Mouse (Mus musculus) layer of hippocampus, adult 11-12 months (tissue): ENCODE measurements around the gene Ror2.

Experiments
- DNase-seq: peaks from one replicate; pipeline ENCODE4 v3.0.0; 2022; ENCODE audit warnings: low spot score

The Ror2 gene

DNA sequence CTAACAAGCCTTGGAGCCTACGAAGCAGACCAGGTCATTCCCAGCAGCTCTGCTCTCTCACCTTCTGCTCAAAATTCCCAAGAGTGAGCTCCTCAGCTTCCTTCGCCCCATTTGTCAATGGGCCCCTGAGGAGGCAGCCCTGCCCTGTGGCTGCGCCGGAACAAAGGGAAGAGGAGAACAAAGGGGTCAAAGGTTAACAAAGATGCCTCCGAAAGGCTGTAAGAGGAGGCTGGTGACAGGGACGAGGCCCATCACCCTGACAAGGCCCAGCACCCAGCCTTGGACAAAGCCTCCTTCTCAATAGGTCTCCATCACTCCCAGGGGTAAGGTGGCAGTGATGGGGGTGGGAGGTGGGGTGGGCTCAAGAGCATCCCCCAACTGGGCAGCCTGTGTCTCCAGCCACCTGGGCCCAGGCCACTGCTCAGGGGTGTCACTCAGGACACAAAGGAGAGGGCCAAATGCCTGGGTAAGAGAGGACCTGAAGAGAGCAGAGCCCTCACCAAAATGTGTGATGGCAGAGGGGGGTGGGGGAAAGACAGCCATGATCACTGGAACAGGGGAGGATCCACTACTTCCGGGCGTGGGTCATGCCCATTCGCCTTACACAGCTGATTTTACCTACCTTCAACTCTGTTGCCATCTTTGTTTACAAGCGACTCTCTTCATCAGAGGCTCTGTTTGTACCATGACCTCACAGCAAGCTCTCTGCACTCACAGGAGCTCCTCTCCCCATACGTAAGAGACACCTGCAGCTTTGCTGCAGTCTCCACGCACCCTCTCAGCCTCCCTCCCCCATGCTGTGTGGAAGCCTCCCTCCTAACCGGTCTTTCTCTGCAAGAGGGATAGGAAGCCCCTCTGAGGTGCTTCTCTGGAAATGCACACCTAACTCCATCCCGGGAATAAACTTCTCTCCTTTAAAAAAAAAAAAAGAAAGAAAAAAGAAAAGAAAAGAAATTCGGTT lies 51.8 kb downstream of the Ror2 start:
- no peak for DNase-seq

DNA sequence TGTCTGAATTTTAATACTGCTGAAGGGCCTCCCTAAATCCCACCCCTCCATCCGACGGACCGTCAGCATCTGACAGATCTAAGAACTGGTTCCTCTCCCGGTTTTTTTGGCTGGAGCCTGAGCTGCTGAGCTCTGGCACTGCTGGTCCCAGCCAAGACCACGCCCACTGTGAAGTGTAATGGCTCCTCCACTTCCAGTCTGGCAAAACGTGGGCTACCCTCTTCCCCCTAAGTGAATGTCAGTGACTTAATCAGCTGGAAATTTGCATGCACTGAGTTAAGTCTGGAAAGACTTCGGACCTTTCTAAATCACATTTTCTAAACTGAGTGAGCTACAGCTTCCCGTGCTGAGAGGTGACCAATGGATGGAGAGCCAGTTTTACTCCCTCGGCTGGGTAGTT lies 52.5 kb downstream of the Ror2 start:
- DNase-seq = no peak

DNA sequence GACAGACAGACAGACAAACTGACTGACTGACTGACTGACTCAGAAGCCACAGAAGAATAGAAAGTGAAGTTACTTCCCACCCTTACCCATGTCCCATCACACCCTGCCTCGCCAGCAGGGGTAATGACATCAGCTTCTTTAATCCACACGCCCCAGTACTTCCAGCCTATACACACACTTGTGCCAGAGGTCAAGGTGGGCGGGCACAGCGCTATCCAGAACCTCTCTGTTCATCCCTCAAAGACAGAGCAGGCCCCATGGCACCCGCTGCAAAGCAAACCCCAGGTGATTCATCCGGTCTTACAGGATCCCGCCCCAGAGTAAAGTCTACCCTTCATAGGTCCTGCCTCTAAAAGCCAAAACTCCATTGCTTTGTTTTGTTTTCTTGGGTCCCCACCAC lies 53.5 kb downstream of the Ror2 start:
- DNase-seq = no peak

DNA sequence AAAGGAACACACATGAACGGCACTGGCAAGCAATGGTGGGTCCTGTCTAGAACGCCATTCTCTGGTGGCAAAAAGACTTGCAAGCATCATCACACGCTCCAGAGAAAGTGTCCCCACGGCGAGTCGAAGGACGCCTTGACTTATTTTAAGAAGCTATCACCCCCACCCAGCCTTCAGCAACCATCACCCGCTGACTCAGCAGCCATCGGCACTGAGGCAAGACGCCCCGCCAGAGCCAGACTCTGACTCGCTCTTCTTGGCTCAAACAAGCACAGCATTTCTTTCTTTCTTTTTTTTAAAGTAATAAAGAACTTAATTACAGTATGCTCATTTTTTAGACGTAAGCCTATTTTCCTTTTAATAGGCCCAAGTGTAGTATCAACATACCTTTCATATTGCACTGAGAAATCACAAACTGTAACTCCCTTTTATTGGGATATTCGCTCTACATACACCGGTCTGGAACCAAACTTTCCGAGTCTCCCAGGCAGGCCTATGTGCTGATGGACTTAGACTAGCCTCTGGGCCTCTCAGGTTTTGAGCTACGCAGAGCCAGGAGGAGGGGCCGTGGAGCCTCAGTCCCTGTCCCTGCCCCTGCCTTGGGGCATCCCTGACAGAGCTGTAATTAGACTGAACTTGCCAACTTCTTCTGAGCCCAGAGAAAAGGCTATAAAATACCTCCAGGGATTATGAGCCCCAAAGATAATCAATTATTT lies 55.3 kb downstream of the Ror2 start:
- DNase-seq = no peak

DNA sequence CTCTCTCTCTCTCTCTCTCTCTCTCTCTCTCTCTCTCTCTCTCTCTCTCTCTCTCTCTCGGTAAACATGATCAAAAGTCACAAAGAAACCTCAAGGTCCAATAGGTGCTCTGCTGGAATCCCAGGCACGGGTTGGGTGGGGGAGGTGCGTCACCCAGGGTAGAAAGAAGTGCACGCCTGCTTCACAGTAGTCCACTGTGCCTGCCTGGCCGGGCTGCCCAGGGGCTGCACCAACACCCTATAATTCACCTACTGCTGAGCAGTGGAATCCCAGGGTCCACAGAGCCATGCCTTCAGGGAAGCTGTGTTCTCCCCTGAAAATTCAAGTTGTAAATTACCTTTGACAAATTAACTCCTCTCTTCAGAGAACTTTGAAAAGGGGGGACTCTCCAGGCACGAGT lies 58.9 kb downstream of the Ror2 start:
- DNase-seq = no peak

DNA sequence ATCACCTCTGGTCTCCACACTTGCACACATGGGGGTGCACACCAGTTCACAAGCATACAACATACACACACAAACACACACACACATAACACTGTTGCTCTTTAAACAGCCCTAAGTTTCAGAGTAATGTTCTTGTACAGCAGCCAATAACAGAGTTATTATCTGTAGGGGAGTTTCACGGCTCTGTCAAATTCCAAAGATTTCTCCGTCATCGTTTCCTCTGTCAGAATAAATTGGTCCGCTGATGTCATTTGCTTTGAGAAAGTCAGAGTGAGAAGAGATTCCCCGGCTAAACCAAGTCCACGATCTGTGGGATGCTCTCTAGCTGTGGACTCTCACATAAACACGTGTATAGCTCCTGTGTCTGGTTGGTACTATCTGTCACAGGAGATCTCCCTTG lies 59.5 kb downstream of the Ror2 start:
- no peak for DNase-seq

DNA sequence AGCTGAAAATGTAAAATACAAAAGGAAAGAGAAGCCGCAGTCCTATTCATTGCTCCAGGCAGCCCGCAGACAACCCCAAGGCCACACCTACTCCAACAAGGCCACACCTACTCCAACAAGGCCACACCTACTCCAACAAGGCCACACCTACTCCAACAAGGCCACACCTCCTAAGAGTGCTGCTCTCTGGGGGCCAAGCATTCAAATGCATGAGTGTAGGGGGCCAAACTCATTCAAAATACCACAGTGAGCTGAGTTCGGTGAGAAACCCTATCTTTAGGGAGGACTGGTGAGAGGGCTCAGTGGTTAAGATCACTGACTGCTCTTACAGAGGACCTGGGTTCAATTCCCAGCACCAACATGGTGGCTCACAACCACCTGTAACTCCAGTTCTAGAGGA lies 60.0 kb downstream of the Ror2 start:
- no peak for DNase-seq

DNA sequence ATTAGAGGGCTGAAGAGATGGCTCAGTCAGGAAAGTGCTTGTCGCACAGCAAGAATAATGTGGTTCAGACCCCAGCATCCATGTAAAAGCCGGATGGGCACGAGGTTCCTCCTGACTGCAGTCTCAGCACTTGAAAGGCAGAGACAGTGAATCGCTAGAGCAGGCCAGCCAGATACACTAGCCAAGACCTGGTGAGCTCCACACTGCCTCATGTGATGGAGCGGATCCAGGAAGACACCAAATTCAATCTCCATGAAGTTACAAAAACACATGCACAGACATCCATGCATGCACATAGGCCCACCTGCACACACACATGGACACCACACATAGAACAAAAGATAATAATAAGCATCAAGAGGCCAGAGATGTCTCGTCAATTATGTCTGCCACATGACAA lies 64.7 kb downstream of the Ror2 start:
- DNase-seq = no peak

DNA sequence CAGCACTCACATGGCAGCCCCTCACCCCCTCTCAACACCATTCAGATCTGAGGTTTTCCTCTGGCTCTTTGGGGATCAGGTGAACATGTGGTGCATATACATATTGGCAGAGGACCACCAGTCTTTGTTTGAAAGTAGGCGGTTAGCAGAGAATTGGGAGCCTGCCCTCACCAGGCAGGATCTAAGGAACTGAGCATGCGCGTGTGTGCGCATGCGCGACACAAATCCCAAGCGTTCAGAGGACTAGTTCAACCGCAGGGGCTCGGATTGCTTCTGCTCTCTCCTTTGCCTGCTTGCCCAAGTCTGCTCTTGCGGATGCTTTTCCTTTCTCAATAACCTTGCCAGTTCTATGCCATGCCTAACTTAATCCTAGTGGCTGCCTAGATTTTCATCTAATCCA lies 66.0 kb downstream of the Ror2 start:
- DNase-seq = no peak

DNA sequence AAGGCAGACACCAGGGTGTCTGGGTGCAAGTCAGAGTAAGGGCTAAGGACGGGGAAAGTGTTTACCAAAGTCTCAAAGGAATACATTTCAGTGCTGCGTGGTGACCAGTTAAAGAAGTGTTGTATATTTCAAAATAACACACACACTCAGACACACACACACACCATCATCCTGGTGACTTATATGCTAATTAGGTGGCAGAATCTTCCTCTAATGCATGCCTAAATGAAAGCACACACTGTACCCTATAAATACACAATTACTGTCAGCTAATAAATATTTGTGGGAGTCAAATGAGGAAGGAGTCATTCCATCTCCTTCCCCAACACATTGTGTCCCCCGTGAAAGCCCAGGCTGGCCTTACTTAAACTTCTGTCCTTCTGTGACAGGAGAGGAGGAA lies 66.5 kb downstream of the Ror2 start:
- DNase-seq = no peak

DNA sequence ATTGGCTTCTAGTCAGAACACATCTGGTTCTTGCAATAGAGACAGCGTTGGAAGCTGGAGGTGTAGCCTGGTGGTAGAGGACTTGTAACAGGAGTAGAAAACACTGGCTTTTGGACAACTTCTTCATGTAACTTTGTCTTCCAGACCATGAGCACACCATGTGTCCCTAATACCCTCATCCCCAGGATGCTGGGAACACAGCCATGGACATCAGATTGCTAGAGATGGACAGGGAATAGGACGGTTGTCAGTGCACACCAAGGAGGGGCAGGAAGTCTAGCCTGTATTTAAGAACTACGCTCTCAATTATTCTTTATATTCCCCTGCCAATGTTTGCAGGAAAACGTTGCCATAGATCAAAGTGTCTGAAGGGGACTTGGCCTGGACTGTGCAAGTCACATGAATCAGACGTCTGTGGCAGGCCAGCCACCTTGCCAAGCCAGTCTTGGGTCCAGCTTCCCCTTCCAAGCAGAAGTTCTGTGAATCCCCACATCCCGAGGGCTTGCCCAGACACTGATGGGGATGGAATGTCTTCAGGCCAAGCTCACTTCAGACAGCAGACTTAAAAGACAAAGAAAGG lies 68.4 kb downstream of the Ror2 start:
- no peak for DNase-seq

DNA sequence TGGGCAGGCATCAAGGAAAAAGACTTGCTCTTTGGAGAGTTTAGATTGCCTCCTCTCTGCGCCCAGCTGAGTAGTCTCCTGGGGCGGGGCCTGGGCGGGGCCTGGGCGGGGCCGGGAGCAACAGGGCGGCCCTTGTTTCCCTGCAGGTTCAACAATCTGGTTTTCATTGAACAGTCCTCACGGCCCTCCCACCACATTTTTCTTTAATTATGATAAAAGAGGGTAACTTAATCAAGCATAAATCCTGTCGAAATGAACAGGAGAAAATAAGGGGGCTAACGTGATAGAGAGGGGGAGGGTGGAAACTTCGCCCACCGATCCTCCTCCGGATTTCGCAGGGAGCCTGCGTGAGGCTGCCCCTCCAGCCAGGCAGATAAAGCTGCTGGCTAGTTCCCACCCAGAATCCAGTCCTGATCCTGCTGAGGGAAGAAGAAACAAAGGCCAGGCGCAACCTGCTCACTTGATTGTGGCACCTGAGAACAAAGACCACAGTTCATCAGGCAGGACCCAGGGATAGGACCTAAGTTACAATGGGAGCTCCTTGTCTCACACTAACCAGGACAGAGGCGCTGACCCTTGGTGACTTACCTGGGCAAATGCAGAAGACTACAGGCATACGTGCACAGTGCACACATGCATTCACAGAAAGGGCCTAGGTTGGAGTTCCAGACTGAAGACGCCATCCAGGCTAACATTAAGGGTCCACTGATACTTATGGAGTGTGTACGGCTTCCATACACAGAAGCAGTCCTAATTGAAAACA lies 73.8 kb downstream of the Ror2 start:
- no peak for DNase-seq

DNA sequence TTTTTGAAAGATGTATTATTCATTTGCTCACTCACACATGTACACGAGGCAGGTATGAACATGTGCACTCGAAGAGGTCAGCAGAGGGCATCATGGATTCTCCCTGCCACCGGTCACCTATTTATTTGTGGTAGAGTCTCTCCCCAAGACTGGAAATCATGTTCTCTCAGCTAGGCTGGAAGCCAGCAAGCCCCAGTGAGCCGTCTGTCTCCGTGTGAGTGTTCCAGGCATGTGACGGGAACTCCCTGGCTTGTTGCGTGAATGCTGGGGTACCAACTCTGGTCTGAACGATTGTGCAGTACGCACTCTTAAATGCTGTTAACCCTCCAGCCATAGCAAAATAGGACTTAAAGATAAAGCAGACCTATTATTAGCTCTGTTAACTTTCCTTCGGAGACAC lies 77.4 kb downstream of the Ror2 start:
- DNase-seq = no peak

DNA sequence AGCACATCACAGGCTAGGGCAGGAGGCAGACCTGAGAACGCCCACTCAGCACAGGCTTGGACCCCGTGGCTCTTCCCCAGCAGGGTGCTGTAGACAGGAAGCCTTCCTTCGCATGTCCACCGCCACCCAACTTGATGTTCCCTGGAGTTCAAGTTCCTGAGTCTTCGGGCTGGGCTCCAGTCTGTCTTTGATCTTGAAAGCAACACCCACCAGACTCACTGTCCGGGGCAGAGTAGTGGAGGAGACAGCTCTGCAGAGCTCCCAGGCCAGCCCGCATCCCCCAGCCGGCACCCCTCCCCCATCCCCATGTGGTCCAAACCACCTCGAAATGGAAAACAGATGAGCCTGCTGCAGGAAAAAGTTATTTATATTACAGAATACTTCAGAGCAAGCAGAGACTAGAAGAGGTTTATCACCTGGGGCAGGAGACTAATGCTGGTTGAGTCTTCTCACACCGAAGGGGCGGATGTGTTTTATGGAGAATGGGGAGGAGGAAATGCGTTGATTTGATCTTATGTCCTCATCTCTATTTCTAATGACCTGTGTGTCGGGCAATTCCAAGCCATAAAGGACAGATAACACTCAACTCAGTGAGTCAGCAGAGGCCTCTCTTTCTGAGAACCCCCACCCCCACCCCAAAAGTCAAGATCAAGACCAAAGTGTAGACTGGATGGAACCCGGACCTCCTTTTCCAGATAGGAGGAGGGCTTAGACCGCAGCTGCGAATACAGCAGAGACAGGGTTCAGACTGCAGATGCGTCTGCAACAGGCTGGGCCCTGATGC lies 80.6 kb downstream of the Ror2 start:
- DNase-seq = no peak

DNA sequence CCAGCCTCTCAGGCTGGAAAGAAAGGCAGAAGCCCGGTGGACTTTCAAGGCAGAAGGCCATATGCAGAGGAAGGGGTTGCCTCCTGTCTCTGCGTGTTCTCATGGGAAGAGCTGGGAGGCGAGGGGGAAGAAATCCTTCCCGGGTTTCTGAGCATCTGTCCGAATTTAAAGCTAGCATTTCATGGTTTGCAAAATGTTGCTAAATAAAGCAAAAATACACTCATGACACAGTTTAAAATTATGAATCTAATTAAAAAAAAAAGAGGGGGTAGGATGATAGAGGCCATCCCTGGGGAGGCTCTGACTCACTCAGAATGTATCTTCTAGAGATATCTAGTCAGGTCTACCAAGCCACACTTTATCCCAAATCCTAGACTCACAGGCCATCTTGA lies 83.5 kb downstream of the Ror2 start:
- no peak for DNase-seq

DNA sequence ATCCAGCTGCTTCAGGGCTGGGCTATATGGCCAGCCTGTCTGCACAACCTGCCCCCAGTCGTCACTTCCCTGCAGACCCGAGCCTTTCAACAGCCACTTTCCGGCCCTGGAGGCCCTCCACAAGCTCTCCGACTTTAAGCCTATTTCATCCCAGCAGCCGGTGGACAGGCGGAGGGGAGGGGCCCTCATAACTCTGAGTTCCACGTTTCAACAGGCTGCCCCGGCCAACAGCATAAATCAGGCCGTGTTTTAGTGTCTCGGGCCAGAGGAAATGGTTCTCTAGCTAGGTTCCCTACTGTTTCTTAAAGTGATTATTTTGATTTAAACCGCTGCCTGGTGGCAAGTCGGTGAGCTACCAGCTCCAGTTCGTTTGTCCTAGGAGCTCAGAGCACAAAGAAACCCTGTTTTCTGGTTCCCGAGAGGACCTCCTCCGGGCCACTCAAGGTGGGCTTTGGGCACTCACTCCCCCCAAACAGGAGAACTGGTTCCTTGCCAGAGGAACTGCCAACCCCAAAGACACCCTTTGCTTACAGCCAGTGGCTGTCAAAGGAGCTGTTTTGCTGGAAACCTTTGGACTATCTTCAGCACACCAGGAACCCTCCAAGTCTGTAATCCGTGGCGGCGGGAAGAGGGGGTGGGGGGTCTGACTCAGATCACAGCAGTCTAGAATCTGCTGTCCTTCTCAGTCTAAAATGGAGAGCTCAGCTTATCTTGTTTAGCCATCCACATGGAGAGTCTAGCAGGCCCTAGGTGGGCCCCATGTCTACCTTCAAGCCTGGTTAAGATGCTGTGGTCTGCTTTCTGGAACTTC lies 84.1 kb downstream of the Ror2 start:
- DNase-seq = no peak

DNA sequence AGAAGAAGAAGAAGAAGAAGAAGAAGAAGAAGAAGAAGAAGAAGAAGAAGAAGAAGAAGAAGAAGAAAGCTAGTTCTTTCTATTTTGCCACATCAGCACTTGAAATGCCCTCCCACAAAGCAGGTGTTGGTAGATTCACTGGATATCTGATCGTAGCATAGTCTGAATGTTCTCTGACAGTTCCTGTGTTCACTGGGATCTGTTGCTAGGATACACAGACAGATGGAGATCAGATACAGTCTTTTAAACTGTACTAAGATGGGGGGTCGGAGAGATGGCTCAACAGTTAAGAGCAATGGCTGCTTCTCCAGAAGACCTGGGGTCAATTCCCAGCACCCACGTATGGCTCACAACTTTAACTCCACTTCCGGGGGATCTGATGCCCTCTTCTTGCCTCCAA lies 85.8 kb downstream of the Ror2 start:
- no peak for DNase-seq

DNA sequence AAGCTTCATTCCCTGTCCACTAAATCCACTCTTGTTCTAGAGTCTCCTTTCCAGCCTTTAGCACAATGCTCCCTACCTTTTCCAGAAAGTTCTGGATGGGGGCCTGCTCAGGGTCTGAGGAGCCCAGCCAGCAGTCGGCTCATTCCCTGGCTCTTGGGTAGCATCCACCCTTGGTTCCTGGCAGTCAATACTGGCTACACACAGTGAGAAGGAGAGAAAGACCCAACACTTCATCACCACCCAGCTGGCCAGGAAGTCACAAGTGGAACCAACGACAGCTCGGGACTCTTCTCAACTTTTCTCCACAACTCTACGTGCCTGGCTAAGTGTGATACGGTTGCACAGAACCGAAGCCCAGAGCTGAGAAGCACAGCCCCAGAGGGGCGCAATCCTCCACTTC lies 86.7 kb downstream of the Ror2 start:
- no peak for DNase-seq

DNA sequence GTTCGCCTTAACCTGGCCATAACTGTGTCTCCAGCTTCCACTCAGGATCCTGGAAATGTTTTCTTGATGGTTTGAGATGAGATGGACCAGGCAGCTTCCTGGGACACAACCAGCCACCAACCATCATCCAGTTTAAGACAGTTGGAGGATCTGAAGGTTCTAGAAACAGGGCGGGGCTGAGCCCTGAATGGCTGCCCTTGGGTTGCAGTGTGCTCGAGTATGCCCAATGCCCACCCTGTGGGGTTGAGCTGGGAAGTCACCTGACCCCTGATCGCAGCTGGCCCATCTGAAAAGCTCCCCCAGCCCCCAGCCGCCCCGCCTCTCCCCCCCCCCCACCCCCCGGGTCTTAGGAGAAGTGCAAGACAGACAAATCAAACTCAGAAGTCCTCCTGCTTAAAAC lies 89.2 kb downstream of the Ror2 start:
- DNase-seq = no peak

DNA sequence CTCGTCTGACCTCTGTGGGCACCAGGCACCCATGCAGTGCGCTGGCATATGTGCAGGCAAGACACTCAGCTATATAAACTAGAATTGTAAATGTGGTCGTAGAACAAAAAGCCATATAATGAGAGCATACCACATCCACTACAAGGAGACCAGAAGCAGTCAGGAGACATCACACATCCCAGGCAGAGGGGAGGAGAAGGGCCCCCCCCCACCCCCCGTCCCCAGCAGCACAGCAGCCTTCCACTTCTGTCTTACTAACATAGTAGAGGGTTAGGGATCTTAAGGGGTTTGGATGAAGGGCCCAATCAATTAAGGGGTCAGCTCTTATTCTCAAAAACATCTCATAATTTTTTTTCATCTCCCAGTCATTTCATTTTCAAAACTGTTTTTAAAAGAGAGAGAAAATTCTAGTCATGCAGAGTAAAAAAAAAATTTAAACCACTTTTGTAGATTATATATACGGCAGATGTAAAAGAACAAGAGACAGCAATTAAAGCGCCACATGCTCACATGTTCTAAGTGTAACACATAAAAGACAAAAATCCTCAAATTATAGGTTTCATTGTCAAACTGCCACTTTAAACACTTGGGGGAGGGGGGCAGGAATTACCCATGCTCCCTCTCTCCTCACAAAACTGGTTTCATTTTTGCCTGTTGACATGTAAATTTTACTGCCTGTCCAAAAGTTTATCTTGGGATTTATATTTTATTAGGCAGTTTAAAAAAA lies 89.8 kb downstream of the Ror2 start:
- DNase-seq = no peak
